Mouse (Mus musculus) limb, embryonic 13.5 days (tissue): ENCODE measurements at regions not wholly inside any gene's neighbourhood (a gene's known extent, or its start where the extent isn't known, plus 50 kb on each side); places are given as distances from the start of the nearest gene placed in this dataset.

Source experiments
- ATAC-seq: fragments of 200-750 bp; cut with Nextera tagmentation; 2 replicates; pipeline ENCODE4 v1.8.0; 2017; ENCODE audit warnings: low read depth, moderate number of reproducible peaks, moderate TSS enrichment; ENCODE audit not compliant: low FRiP score
- H3K27ac ChIP-seq: fragments of 300-500 bp; sonication (generic); 2 replicates; pipeline ENCODE4 v1.5.1; 2015; ENCODE audit warnings: inconsistent platforms, mild to moderate bottlenecking, moderate library complexity
- H3K27me3 ChIP-seq: fragments of 300-500 bp; sonication (generic); 2 replicates; pipeline ENCODE4 v1.6.1; 2015; ENCODE audit warnings: mild to moderate bottlenecking, inconsistent platforms
- H3K36me3 ChIP-seq: fragments of 300-500 bp; sonication (generic); 2 replicates; pipeline ENCODE4 v1.6.1; 2015; ENCODE audit warnings: inconsistent platforms, mild to moderate bottlenecking, moderate library complexity
- H3K4me1 ChIP-seq: fragments of 300-500 bp; sonication (generic); 2 replicates; pipeline ENCODE4 v1.6.1; 2015; ENCODE audit warnings: inconsistent platforms
- H3K4me2 ChIP-seq: fragments of 300-500 bp; sonication (generic); replicated peaks from 2 replicates; pipeline ENCODE4 v1.6.1; 2015; ENCODE audit warnings: inconsistent platforms, mild to moderate bottlenecking, moderate library complexity
- H3K4me3 ChIP-seq: fragments of 300-500 bp; sonication (generic); 2 replicates; pipeline ENCODE4 v1.5.1; 2015; ENCODE audit warnings: moderate library complexity, mild to moderate bottlenecking, inconsistent platforms
- H3K9ac ChIP-seq: fragments of 300-500 bp; sonication (generic); 2 replicates; pipeline ENCODE4 v1.6.1; 2015; ENCODE audit warnings: mild to moderate bottlenecking, inconsistent platforms
- H3K9me3 ChIP-seq: fragments of 300-500 bp; sonication (generic); 2 replicates; pipeline ENCODE4 v1.6.1; 2016; ENCODE audit warnings: inconsistent platforms
- WGBS: fragments of 180-500 bp; shearing (Covaris S2); methylation state at CpG from one replicate; pipeline ENCODE4 v1.1.7; 2015; 5-methylcytosine and 5-hydroxymethylcytosine counted together

DNA sequence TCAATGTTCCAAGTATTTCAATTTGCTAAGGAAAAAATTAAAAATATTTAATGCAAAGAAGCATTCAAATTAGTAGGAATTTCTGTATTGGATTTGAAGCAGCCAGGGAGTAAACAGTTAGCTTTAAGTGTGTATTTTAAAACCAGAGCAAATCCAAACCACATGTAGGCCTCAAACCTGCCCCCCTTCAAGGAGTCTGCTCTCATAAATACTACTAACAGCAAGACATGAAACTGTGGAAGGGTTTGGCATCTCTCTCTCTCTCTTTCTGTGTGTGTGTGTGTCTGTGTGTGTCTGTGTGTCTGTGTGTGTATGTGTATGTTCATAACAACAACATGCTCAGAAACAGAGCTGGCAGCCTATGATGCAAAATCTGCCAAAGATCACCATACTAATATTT is 159.2 kb upstream of the Ppargc1a start:
- H3K9me3 ChIP-seq, result no peaks in the 10 kb centered on the region
- H3K27me3 ChIP-seq, result peaks cover 42% of the 10 kb centered on the region
- ATAC-seq, result no peak; the same call in 1 of the 2 replicates
- no peak overlapping the region for H3K4me3 ChIP-seq
- no peak overlapping the region for H3K4me2 ChIP-seq
- H3K9ac ChIP-seq, result no peak overlapping the region
- no peak overlapping the region for H3K27ac ChIP-seq
- peaks cover 17% of the 10 kb centered on the region for H3K4me1 ChIP-seq
- H3K36me3 ChIP-seq, result no peaks in the 10 kb centered on the region

DNA sequence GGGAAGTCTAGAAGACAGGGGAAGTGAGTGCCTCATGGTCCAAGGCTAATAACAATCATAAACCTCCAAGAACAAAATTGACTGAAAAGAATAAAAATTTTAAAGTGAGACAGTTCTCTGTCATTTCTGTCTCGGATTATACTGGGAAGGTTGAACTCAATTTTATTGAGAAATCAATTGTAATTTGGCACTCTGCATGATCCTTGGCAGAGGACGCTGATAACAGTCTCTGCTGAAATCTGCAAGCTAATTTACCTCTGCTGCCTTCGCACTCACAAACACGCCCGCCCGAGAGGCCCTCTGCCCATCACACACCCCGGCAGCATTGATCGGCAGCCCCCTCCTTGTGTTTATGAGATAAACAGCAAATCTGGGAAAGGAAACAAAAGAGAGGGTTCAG is 151.4 kb upstream of the Ppargc1a start:
- H3K27ac ChIP-seq, result no peak overlapping the region
- WGBS, result 80% methylated on average over 8 of the region's 8 CpGs
- H3K4me2 ChIP-seq, result no peak overlapping the region
- no peak for ATAC-seq
- peaks cover 29% of the 10 kb centered on the region; the same call in 1 of the 2 replicates for H3K27me3 ChIP-seq
- no peaks in the 10 kb centered on the region for H3K36me3 ChIP-seq
- no peaks in the 10 kb centered on the region for H3K4me1 ChIP-seq
- no peak overlapping the region for H3K4me3 ChIP-seq
- no peak overlapping the region for H3K9ac ChIP-seq
- 0 out of 2 replicates have a peak, but pooled peaks cover 3% of the 10 kb centered on the region for H3K9me3 ChIP-seq

DNA sequence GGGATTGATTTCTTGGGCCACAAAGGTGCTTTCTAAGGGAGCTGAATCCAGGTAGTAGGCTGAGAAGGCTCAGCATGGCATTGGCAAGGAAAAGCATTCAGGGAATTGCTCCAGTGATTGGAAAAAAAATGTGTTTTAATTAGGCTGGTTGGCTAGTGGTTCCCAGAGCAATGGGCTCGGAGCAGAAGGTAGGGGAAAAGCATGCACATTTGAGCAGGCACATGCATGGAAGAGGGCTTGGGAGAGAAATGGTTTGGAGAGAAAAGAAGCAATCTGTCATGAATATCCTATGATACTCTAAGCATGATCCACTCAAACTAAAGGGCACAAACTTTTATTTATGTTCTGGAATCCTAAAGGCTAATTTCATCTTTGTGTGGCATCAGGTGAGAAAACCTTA is 150.9 kb upstream of the Ppargc1a start:
- ATAC-seq, result no peak
- WGBS, result 60% methylated on average over 1 of the region's 1 CpGs
- no peak overlapping the region for H3K4me2 ChIP-seq
- H3K36me3 ChIP-seq, result no peaks in the 10 kb centered on the region
- H3K27ac ChIP-seq, result no peak overlapping the region
- no peak overlapping the region for H3K9ac ChIP-seq
- H3K4me3 ChIP-seq, result no peak overlapping the region
- H3K27me3 ChIP-seq, result peaks cover 25% of the 10 kb centered on the region; the same call in 1 of the 2 replicates
- no peaks in the 10 kb centered on the region for H3K4me1 ChIP-seq
- 0 out of 2 replicates have a peak, but pooled peaks cover 3% of the 10 kb centered on the region for H3K9me3 ChIP-seq

DNA sequence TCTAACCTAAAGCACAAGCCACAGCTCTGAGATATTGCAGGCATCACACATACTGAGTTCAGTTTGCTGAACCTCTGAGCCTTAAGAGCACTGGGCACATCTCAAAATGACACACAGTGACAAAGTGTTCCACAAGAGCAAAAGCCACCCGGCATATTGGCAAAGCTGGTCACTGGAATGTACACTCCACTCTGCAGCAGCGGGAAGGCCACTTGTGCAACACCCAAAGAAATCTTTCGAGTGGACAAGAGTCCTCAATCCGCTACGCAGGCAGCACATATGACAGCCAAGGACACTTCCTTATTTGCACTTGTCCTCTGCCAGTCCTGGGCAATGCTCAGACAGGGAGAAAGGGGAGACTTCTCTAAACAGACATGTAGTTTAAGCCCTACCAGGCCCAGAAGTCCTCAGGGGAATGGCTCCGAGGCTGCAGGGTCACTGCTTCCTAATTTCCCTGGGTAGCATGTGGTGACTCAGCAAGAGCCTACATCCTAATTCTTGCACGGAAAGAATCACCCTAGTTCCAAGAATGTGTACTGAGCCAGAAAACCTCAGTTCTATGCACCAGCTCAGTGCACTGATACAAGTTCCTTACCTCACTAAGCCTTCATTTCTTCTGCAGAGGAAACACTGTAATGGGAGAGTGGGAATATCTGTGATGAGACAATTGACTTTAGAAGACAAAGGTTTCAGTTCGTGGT is 144.5 kb upstream of the Ppargc1a start:
- Histone ChIP-seq H3K4me3 (no peak overlapping the region), H3K4me2 (no peak overlapping the region), H3K36me3 (no peaks in the 10 kb centered on the region), H3K9me3 (no peaks in the 10 kb centered on the region), H3K27me3 (peaks cover 19% of the 10 kb centered on the region), H3K9ac (no peak overlapping the region), H3K27ac (no peak overlapping the region), H3K4me1 (no peaks in the 10 kb centered on the region)
- no peak for ATAC-seq
- 84% methylated on average over 8 of the region's 8 CpGs for WGBS

DNA sequence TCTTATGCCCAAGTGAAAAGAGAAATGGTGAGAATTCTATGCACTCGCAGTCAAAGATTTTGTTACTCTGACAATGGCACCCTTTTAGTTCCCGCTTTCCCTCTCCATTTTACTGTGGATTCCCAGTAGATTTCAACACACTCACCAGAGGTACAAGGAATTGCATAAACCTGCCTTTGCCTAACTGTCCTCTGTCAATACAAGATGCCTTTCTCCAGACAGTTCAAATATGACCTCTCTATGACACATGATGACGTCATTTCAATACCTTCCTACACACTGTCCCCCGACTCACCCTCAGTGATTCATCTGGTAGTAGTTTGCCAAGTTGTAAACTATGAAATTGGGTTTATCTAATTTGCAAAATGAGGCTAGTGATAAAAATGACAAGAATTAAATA is 143.1 kb upstream of the Ppargc1a start:
- no peak overlapping the region for H3K27ac ChIP-seq
- H3K4me2 ChIP-seq, result no peak overlapping the region
- H3K4me3 ChIP-seq, result no peak overlapping the region
- 0 out of 2 replicates have a peak, but pooled peaks cover 3% of the 10 kb centered on the region for H3K4me1 ChIP-seq
- no peak overlapping the region for H3K9ac ChIP-seq
- WGBS, result 78% methylated on average over 4 of the region's 4 CpGs
- peaks cover 19% of the 10 kb centered on the region for H3K27me3 ChIP-seq
- no peak for ATAC-seq
- no peaks in the 10 kb centered on the region for H3K36me3 ChIP-seq
- no peaks in the 10 kb centered on the region for H3K9me3 ChIP-seq

DNA sequence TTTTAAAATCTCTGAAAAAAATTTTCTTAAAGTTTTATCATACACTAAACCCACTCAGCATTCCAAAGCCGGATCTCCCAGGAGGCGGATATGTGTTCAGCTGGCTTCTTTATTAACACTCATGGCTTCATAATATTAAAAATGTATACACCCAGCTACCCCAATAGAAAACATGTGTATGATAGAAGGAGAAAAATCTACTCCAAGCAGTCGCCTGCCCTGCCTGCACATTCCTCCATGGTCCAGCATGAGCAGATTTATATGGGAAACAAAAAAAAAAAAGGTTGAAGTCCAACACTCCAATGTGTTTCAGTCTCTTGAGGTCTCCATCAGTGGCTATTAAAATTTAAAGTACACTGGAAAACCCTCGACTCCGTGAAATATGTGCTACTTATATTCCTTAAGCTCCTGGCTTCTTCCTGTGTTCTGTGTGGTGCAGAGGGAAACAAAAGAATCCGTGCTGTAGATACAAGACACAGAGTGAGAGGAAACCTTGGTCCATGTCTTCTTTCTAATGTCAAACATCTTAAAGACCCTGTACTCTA is 142.0 kb upstream of the Ppargc1a start:
- Histone ChIP-seq H3K4me1 (0 out of 2 replicates have a peak, but pooled peaks cover 5% of the 10 kb centered on the region), H3K27me3 (peaks cover 16% of the 10 kb centered on the region), H3K9me3 (no peaks in the 10 kb centered on the region), H3K4me3 (no peak overlapping the region), H3K9ac (no peak overlapping the region), H3K4me2 (no peak overlapping the region), H3K36me3 (no peaks in the 10 kb centered on the region), H3K27ac (no peak overlapping the region)
- 49% methylated on average over 6 of the region's 6 CpGs for WGBS
- ATAC-seq, result peak; percentile 61; the same call in 1 of the 2 replicates

DNA sequence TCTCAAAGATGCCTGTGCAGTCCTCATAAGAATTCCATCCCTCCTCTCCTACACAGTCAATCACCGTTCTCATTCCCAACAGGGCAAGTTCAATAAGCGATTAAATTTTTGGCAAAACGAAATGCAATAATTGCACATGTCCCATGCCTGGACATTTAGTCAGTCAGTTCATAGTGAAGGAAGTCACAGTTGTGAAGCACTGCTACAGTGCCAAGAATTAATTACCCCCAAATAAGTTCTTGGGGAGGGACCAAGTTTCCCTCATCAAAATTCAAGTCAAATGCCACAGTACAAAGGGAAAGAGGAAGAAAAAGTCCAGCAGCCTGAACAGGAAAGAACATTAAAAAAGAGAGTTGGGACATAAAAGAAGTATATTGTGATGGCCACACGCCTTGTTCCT is 112.4 kb upstream of the Ppargc1a start:
- no peaks in the 10 kb centered on the region for H3K9me3 ChIP-seq
- H3K4me3 ChIP-seq, result no peak overlapping the region
- H3K9ac ChIP-seq, result no peak overlapping the region
- no peak overlapping the region for H3K4me2 ChIP-seq
- no peak for ATAC-seq
- no peaks in the 10 kb centered on the region for H3K27me3 ChIP-seq
- 90% methylated on average over 4 of the region's 4 CpGs for WGBS
- no peaks in the 10 kb centered on the region for H3K4me1 ChIP-seq
- no peaks in the 10 kb centered on the region for H3K36me3 ChIP-seq
- no peak overlapping the region for H3K27ac ChIP-seq

DNA sequence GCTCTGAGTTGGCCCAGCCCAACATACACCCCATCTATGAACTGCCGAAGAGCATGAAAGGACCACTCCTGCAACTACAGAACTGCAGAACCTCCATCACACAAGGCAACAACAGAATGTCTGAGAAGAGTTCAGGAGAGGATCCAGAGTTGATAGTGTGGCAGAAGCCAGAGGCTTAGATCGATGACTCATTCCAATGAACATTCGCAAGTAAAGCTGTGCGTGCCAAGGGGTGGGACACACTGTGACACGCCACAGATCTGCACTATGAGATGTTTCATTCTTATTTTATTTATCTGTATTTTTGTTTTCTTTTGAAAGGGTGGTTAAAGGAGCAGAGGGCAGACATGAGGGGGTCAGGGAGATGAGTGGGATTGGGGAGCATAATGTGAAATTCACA is 103.7 kb upstream of the Ppargc1a start:
- H3K27me3 ChIP-seq, result no peaks in the 10 kb centered on the region
- ATAC-seq, result no peak
- no peak overlapping the region for H3K9ac ChIP-seq
- no peaks in the 10 kb centered on the region for H3K9me3 ChIP-seq
- H3K36me3 ChIP-seq, result no peaks in the 10 kb centered on the region
- no peak overlapping the region for H3K4me3 ChIP-seq
- whole genome bisulfite sequencing, result 92% methylated on average over 5 of the region's 5 CpGs
- H3K4me2 ChIP-seq, result no peak overlapping the region
- H3K4me1 ChIP-seq, result no peaks in the 10 kb centered on the region
- H3K27ac ChIP-seq, result no peak overlapping the region

DNA sequence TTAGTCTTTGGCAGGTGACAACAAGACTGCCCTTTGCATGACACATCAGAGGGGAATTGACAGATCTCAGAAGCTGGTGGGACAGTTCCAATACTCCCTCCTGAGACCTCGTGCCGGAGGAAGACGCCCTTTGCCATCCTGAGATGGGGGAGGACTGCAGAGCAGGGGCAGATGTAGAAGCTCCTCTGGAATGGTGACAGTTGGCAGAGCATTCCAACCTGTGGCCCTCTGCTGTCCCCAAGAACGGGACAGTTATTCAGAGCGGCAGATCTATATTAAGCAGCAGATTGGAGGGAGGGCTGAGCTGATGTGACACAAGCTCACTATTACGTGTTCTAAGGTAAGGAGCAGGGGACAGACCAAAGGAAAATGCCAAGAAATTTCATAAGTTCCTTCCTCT is 97.7 kb upstream of the Ppargc1a start:
- whole genome bisulfite sequencing, result 66% methylated on average over 6 of the region's 6 CpGs
- ATAC-seq, result no peak
- Histone ChIP-seq H3K9ac (no peak overlapping the region), H3K4me3 (no peak overlapping the region), H3K27ac (no peak overlapping the region), H3K4me1 (no peaks in the 10 kb centered on the region), H3K9me3 (no peaks in the 10 kb centered on the region), H3K36me3 (no peaks in the 10 kb centered on the region), H3K27me3 (no peaks in the 10 kb centered on the region), H3K4me2 (no peak overlapping the region)

DNA sequence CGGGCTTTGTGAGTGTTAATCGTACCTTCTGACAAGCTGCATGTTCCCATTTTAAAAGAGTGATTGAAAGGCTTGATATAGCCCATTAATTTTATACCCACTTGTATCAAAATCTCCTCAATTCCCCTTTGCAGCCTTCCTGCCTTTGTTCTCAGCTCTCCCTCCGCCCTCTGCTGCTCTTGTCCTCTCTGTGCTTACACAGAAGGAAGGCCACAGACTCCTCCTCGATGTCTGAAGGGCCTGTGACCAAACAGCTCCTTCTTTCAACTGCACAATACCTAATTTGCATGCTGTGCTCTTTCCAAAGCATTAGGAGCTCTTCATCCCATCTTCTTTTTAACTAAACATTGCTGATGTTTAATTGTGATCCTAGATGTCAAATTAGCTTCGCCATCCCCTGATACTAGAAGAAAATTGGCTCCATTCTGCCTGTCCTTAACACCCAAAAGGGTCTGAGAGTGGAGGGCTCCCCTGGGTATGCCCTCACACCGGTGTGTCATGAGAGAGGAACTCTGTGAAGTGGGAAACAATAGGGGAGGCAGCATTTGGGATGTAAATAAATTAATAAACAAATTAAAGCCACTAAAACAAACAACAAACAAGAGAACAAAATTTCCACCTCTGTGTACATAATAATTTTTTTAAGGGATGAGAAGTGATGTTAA is 90.8 kb upstream of the Ppargc1a start:
- no peak overlapping the region for H3K4me3 ChIP-seq
- no peaks in the 10 kb centered on the region for H3K9me3 ChIP-seq
- H3K4me2 ChIP-seq, result no peak overlapping the region
- 67% methylated on average over 6 of the region's 6 CpGs for WGBS
- H3K9ac ChIP-seq, result no peak overlapping the region
- H3K27me3 ChIP-seq, result no peaks in the 10 kb centered on the region
- ATAC-seq, result no peak
- H3K27ac ChIP-seq, result no peak overlapping the region
- no peaks in the 10 kb centered on the region for H3K36me3 ChIP-seq
- no peaks in the 10 kb centered on the region for H3K4me1 ChIP-seq

DNA sequence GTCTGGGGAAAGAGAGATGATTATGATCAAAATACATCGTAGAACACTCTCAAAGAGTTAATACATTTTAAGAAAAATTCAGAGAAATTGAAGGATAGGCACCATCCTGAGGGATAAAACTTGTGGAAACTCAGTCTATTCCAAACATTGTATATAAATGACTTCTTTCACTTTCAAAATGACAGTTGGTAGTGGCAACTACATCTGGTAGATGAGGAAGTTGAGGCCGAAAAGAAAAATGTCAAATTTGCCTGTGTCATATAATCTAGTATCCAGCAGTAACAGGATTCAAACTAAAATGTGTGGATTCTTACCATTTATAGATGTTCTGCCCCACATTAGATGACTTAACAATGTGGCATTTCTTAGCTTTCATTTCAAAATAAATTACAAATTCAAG is 86.0 kb upstream of the Ppargc1a start:
- no peak overlapping the region for H3K9ac ChIP-seq
- H3K27me3 ChIP-seq, result no peaks in the 10 kb centered on the region
- no peak overlapping the region for H3K4me3 ChIP-seq
- no peak for ATAC-seq
- no peak overlapping the region for H3K4me2 ChIP-seq
- H3K36me3 ChIP-seq, result no peaks in the 10 kb centered on the region
- no peaks in the 10 kb centered on the region for H3K9me3 ChIP-seq
- no peak overlapping the region for H3K27ac ChIP-seq
- H3K4me1 ChIP-seq, result no peaks in the 10 kb centered on the region
- WGBS, result 87% methylated on average over 2 of the region's 2 CpGs

DNA sequence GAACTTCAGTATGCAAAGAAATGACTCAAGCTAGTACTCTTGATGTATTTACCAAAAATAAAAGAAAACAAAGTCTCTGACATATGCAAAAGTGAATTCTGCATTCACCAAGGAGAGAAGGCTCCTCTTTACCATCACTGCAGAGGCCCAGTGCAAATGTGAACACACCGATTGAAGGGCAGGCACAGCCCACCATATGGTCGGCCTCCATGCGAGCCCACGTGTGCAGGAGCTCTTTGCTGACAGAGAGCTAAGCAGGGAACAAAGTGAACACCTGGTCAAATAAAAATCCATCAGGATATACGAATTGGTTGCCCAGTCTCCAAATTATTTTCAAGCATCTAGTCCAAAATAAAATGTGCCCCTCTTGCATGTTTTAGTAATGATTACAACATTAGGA is 56.9 kb upstream of the Ppargc1a start:
- ATAC-seq, result no peak
- Histone ChIP-seq H3K27me3 (peaks cover 6% of the 10 kb centered on the region), H3K4me2 (no peak overlapping the region), H3K4me3 (no peak overlapping the region), H3K9ac (no peak overlapping the region), H3K27ac (no peak overlapping the region), H3K36me3 (no peaks in the 10 kb centered on the region), H3K4me1 (peaks cover 6% of the 10 kb centered on the region; the same call in 1 of the 2 replicates), H3K9me3 (no peaks in the 10 kb centered on the region)
- WGBS, result 10% methylated on average over 5 of the region's 5 CpGs
